Mouse (Mus musculus) hindbrain, embryonic 15.5 days (tissue): ENCODE measurements around the gene Gm17542. TPM values are rescaled to one million over a fixed set of nuclear protein-coding genes. Genes with fewer than 3 reads are reported as not detected.
"Not testable (repeated sequence)": the region's sequence is repeated elsewhere in the genome, so short reads cannot be mapped to it uniquely, and the experiment has no call there.

Experiments used
- ATAC-seq: fragments of 200-750 bp; cut with Nextera tagmentation; 2 replicates; pipeline ENCODE4 v1.8.0; 2017; ENCODE audit warnings: low read depth, moderate number of reproducible peaks, moderate TSS enrichment; ENCODE audit not compliant: low FRiP score
- H3K27ac ChIP-seq: fragments of 300-500 bp; sonication (generic); replicated peaks from 2 replicates; pipeline ENCODE4 v1.5.1; 2015; ENCODE audit warnings: mild to moderate bottlenecking, inconsistent platforms
- H3K27me3 ChIP-seq: fragments of 300-500 bp; sonication (generic); 2 replicates; pipeline ENCODE4 v1.6.1; 2015; ENCODE audit warnings: control low read depth, inconsistent platforms
- H3K36me3 ChIP-seq: fragments of 300-500 bp; sonication (generic); 2 replicates; pipeline ENCODE4 v1.6.1; 2015; ENCODE audit warnings: control low read depth, inconsistent platforms
- H3K4me1 ChIP-seq: fragments of 300-500 bp; sonication (generic); replicated peaks from 2 replicates; pipeline ENCODE4 v1.6.1; 2015; ENCODE audit warnings: control low read depth, inconsistent platforms
- H3K4me2 ChIP-seq: fragments of 300-500 bp; sonication (generic); 2 replicates; pipeline ENCODE4 v1.6.1; 2015; ENCODE audit warnings: moderate library complexity, mild to moderate bottlenecking, inconsistent platforms
- H3K4me3 ChIP-seq: fragments of 300-500 bp; sonication (generic); 2 replicates; pipeline ENCODE4 v1.5.1; 2015; ENCODE audit warnings: mild to moderate bottlenecking, inconsistent platforms
- H3K9ac ChIP-seq: fragments of 300-500 bp; sonication (generic); 2 replicates; pipeline ENCODE4 v1.6.1; 2015; ENCODE audit warnings: inconsistent platforms
- H3K9me3 ChIP-seq: fragments of 300-500 bp; sonication (generic); 2 replicates; pipeline ENCODE4 v1.6.1; 2016; ENCODE audit warnings: control low read depth, inconsistent platforms
- WGBS: fragments of 180-500 bp; shearing (Covaris S2); methylation state at CpG from one replicate; pipeline ENCODE4 v1.1.7; 2015; 5-methylcytosine and 5-hydroxymethylcytosine counted together
- polyA plus RNA-seq: library from polyadenylated mRNA; unstranded; fragments of >200 nt; fragmentation: Nextera tagmentation; extraction: Ambion mirVana; gene quantifications from 2 replicates; pipeline ENCODE4 v1.2.1, GENCODE M21; 2015

The Gm17542 gene
- polyA plus RNA-seq: not detected in 2 replicates

DNA sequence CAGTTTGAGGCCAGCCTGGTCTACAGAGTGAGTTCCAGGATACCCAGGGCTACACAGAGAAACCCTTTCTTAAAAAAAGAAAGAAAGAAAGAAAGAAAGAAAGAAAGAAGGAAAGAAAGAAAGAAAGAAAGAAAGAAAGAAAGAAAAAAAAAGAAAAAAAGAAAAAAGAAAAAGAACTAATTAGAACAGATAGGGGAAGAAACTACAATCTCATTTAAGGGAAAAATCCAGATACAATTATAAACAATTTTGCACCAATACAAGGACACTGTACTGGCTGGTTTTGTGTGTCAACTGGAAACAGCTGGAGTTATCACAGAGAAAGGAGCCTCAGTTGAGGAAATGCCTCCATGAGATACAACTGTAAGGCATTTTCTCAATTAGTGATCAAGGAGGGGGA is at the start of gene Gm17542:
Gene Gm17542, minus strand, starts transcription at position 101 of the 400 bp plus-strand sequence.
- ATAC-seq, H3K4me2 ChIP-seq: not testable (repeated sequence)

GRCm38 (mm10) chr10:58739779-58740178 is 21.8 kb upstream of the Gm17542 start:
- Histone ChIP-seq H3K4me1 (no peaks in the 10 kb centered on the region), H3K4me2 (no peak overlapping the region), H3K27ac (no peak overlapping the region), H3K9ac (no peak overlapping the region), H3K4me3 (no peak overlapping the region), H3K27me3 (no peaks in the 10 kb centered on the region), H3K36me3 (no peaks in the 10 kb centered on the region), H3K9me3 (no peaks in the 10 kb centered on the region)
- ATAC-seq: 0 out of 2 replicates have a peak, but pooled peaks have one; percentile 27

More for the DNA sequence above, at the start of gene Gm17542:
- H3K9ac ChIP-seq, H3K4me1 ChIP-seq, H3K36me3 ChIP-seq, H3K27ac ChIP-seq, H3K4me3 ChIP-seq, H3K27me3 ChIP-seq, H3K9me3 ChIP-seq: not testable (repeated sequence)

GRCm38 (mm10) chr10:58738152-58738551 is 20.1 kb upstream of the Gm17542 start:
- Histone ChIP-seq H3K36me3 (no peaks in the 10 kb centered on the region), H3K9ac (no peak overlapping the region), H3K4me3 (no peak overlapping the region), H3K4me2 (no peak overlapping the region), H3K27ac (no peak overlapping the region), H3K27me3 (no peaks in the 10 kb centered on the region), H3K9me3 (no peaks in the 10 kb centered on the region), H3K4me1 (no peaks in the 10 kb centered on the region)
- 89% methylated on average over 7 of the region's 7 CpGs for WGBS
- ATAC-seq: no peak

DNA sequence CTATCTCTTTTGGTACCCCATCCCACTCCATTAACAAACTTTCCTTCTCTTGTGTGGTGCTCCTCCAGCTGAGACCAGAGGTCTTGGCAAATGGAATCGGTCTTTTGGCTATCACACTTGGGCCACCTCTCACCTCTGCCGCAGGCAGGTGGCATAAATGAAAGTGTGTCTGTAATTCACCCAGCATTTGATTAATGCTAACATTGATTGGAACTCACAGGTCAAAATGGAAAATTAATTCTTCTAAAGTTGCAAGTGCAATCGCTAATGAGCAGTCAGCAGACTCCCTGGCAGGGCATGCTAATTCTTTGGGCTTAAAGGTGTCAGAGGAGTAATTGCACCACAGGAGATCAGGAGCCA is 3.2 kb downstream of the Gm17542 start:
- Histone ChIP-seq H3K27ac (no peak overlapping the region), H3K4me1 (peaks cover 5% of the 10 kb centered on the region; the same call in 1 of the 2 replicates), H3K4me2 (peak overlapping the region; percentile 46), H3K36me3 (no peaks in the 10 kb centered on the region), H3K9ac (no peak overlapping the region), H3K4me3 (no peak overlapping the region), H3K9me3 (no peaks in the 10 kb centered on the region), H3K27me3 (no peaks in the 10 kb centered on the region)
- ATAC-seq: no peak
- 56% methylated on average over 3 of the region's 3 CpGs for WGBS

- H3K9ac ChIP-seq: no peak overlapping the region
- no peaks in the 10 kb centered on the region for H3K27me3 ChIP-seq
- H3K9me3 ChIP-seq: no peaks in the 10 kb centered on the region
- peaks cover 5% of the 10 kb centered on the region; the same call in 1 of the 2 replicates for H3K4me1 ChIP-seq
- no peak for ATAC-seq
- no peaks in the 10 kb centered on the region for H3K36me3 ChIP-seq
- WGBS: 38% methylated on average over 24 of the region's 24 CpGs
- H3K27ac ChIP-seq: no peak overlapping the region
- H3K4me2 ChIP-seq: peak overlapping the region; percentile 46
- H3K4me3 ChIP-seq: peak overlapping the region; percentile 13; the same call in 1 of the 2 replicates
Measured at GRCm38 (mm10) chr10:58713855-58714788, 3.9 kb downstream of the Gm17542 start.

DNA sequence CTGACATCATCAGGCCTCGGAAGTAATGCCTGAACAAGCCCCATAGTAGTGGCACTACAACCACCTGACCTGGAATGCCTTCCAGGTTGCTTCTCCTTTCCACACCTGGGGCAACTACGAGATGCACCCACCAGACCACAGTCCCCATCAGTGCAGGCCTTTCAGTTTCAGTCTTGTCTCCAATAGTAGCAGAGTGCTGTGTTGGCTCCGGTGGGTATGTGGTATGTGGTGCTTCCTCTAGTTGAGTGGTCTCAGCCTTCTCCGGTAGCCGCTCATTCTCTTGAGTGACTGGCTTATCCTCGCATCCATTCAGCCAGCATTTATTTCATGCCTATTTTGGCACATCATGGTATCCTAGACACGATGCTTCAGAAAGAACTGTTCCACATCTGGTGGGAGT is 4.8 kb downstream of the Gm17542 start:
- WGBS: 90% methylated on average over 7 of the region's 7 CpGs
- no peak overlapping the region for H3K27ac ChIP-seq
- no peak overlapping the region for H3K9ac ChIP-seq
- no peaks in the 10 kb centered on the region for H3K27me3 ChIP-seq
- no peaks in the 10 kb centered on the region for H3K9me3 ChIP-seq
- no peaks in the 10 kb centered on the region for H3K36me3 ChIP-seq
- H3K4me2 ChIP-seq: no peak overlapping the region
- ATAC-seq: no peak
- peaks cover 5% of the 10 kb centered on the region; the same call in 1 of the 2 replicates for H3K4me1 ChIP-seq
- H3K4me3 ChIP-seq: no peak overlapping the region

DNA sequence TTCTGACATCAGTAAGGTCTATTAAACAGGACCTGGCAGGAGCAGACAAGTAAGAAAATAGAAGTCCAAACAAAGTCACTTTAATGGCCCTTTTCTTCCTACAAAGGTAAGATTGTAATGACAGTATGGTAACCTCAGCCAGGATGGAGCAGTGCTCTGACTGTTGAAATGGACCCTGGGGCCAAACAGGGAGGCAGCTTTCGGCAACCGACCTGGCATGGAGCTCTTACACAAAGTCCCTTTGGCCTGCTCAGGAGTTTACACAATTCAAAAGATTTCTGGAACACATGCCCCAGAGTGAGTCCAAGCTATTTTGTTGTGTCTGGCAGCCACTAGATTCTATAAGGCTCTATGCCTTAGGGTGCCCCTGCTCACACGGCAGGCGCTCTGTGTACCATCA is 9.0 kb downstream of the Gm17542 start:
- peaks cover 4% of the 10 kb centered on the region; the same call in 1 of the 2 replicates for H3K4me1 ChIP-seq
- no peaks in the 10 kb centered on the region for H3K36me3 ChIP-seq
- 84% methylated on average over 4 of the region's 4 CpGs for WGBS
- H3K4me2 ChIP-seq: no peak overlapping the region
- ATAC-seq: no peak
- H3K27ac ChIP-seq: no peak overlapping the region
- no peaks in the 10 kb centered on the region for H3K9me3 ChIP-seq
- H3K4me3 ChIP-seq: no peak overlapping the region
- no peak overlapping the region for H3K9ac ChIP-seq
- no peaks in the 10 kb centered on the region for H3K27me3 ChIP-seq

DNA sequence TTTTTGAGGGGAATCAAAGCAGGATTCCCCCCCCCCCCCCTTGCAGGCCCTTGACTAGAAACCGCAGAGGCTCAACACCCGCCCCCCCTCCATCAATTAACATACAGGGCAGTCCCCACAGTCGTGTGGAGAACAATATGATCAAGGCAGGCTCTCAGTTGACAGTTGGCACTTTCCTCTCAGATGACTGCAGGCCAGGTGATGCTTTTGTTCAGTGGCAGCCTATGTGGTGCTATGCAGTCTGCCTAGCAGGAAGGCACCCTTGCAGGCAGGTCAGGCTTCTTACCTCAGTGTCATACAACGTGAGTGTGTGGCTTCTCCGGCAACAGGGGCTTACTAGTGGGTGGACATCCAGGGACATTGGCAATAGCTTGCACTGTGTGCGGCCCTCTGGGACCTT is 17.4 kb downstream of the Gm17542 start:
- Histone ChIP-seq H3K9ac (no peak overlapping the region), H3K27ac (no peak overlapping the region), H3K4me1 (peaks cover 10% of the 10 kb centered on the region), H3K9me3 (no peaks in the 10 kb centered on the region), H3K4me2 (no peak overlapping the region), H3K4me3 (no peak overlapping the region), H3K27me3 (no peaks in the 10 kb centered on the region), H3K36me3 (no peaks in the 10 kb centered on the region)
- peak; percentile 42; the same call in 1 of the 2 replicates for ATAC-seq
- 44% methylated on average over 6 of the region's 6 CpGs for WGBS

- H3K9ac ChIP-seq: no peak overlapping the region
- H3K9me3 ChIP-seq: no peaks in the 10 kb centered on the region
- peak; percentile 65 for ATAC-seq
- H3K27ac ChIP-seq: no peak overlapping the region
- WGBS: 23% methylated on average over 4 of the region's 4 CpGs
- H3K36me3 ChIP-seq: no peaks in the 10 kb centered on the region
- H3K27me3 ChIP-seq: no peaks in the 10 kb centered on the region
- peaks cover 10% of the 10 kb centered on the region for H3K4me1 ChIP-seq
- H3K4me3 ChIP-seq: no peak overlapping the region
- H3K4me2 ChIP-seq: no peak overlapping the region
Measured at GRCm38 (mm10) chr10:58700160-58700559, 17.9 kb downstream of the Gm17542 start.

DNA sequence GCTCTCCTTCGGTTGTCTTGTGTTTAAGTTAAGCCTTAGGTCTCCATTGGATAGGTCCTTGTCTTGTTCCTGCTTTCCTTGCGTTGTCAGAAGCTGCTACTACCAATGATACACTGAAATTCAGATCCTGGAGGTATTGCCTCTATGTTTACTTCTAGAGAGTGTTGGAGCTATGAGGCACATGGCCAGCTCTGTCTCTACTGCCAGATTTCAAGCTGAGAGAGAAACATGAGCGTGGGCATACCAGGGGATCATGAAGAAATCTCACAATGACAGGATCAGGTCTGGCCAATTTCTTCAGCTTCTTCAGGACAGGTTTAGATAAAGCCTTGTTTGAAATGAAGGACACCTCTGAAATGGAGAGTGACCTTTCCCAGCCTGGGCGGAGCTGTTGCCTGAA is 19.1 kb downstream of the Gm17542 start:
- peaks cover 10% of the 10 kb centered on the region for H3K4me1 ChIP-seq
- H3K9ac ChIP-seq: no peak overlapping the region
- ATAC-seq: no peak
- H3K4me2 ChIP-seq: no peak overlapping the region
- H3K27me3 ChIP-seq: no peaks in the 10 kb centered on the region
- no peaks in the 10 kb centered on the region for H3K9me3 ChIP-seq
- H3K27ac ChIP-seq: no peak overlapping the region
- H3K36me3 ChIP-seq: no peaks in the 10 kb centered on the region
- 89% methylated on average over 4 of the region's 4 CpGs for WGBS
- H3K4me3 ChIP-seq: no peak overlapping the region

DNA sequence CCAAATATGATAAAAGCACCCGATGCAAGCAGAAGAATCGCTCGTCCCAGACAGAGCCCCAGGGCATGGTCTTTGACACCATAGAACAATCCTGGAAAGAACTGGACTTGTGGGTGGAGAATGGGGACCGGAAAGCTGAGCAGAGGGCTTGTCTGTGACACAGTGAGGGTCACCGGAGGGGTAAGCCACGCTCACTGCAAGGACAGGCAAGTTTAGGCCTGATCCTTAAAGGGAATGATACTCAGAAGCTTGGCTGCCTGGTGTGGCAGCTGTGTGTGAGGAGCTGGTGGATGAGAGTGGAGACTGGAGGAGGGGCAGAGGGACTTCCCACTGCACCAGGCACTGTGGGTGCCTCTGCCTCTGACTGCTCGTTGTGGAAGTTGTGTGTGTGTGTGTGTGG is 27.0 kb downstream of the Gm17542 start:
- Histone ChIP-seq H3K4me3 (no peak overlapping the region), H3K27ac (no peak overlapping the region), H3K36me3 (no peaks in the 10 kb centered on the region), H3K4me1 (no peaks in the 10 kb centered on the region), H3K9ac (no peak overlapping the region), H3K27me3 (no peaks in the 10 kb centered on the region), H3K4me2 (no peak overlapping the region), H3K9me3 (no peaks in the 10 kb centered on the region)
- no peak for ATAC-seq
- 80% methylated on average over 6 of the region's 7 CpGs for WGBS

DNA sequence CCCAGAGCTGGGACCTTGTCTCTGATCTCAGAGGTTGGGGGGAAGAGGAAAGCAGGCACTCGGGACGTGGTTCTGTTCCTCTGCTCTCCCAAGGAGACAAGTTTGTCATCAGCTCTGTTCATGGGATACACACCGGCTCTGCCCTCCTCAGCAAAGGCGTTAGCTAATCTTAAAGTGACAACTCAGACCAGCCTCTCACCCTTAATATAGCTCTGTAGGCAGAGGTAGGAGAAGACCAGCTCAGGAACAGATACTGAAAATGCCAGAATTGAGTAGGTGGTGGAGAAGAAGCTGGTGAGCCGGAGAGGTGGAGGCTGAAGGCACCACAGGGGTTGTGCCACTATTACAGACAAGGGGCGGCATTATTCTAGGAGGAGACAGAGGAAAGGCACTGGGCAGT is 38.7 kb downstream of the Gm17542 start:
- Histone ChIP-seq H3K4me2 (no peak overlapping the region), H3K4me3 (no peak overlapping the region), H3K9me3 (no peaks in the 10 kb centered on the region), H3K27ac (no peak overlapping the region), H3K4me1 (no peaks in the 10 kb centered on the region), H3K36me3 (no peaks in the 10 kb centered on the region), H3K9ac (no peak overlapping the region), H3K27me3 (no peaks in the 10 kb centered on the region)
- no peak for ATAC-seq
- 88% methylated on average over 6 of the region's 6 CpGs for WGBS
